Mouse (Mus musculus): ENCODE measurements around the gene Tmem150a.

DNA sequence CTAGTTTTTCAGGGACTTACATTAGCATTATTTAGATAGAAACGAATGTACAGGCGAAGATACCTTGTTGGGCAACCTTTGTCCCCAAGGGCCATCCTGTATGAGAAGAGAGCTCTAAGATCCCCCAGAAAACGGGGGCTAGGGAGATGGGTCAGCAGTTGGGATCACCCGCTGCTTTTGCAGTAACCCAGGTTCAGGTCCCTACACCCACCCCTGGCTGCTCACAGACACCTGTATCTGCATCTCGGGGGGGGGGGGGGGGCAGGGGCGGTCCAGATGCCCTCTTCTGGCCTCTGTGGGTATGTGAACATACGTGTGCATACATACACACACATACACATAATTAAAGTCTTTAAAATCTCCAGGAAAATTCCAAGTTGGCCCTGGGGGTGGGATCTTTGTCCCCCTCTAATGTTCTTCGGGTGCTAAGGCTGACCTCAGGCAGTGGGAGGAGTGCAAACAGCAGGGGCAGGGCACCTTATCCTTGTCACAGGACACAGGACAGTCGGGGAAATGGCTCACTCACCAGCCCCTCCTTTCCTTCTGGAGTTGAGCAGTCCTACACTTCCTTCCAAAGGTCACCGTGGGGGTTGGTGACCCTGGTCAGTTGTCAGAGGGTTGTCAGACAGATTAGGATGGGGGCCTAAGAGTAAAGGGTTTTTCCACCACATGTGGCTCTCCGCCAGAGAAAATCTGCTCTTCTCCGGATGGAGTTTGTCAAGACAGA, 35.7 kb downstream of the Tmem150a start:
- TF ChIP-seq CTCF (IDR thresholded peaks at IDR 0.05; ENCODE audit: borderline replicate concordance, control insufficient read depth, extremely low read depth, insufficient read depth, low read length, poor library complexity) (no peak), POLR2A (IDR thresholded peaks at IDR 0.05; ENCODE audit: control insufficient read depth, extremely low read depth, insufficient read depth, low read length, poor library complexity) (no peak)

Measured in thymus, adult 2 months (tissue).